Mouse (Mus musculus) lung, adult 18-20 months (tissue): ENCODE data around the gene Shc1.

Experiments
- DNase-seq, 2 experiments: peaks; one replicate each; pipeline ENCODE4 v3.0.0; 2022; ENCODE audit warnings: mixed read lengths in 2 of 2

Shc1 gene

GRCm38 (mm10) chr3:89390699-89391662 lies 27.3 kb upstream of the Shc1 start:
- peak in 1 of 2 experiments; percentile 45 for DNase-seq

- peak; percentile 70 to 80 for DNase-seq
Observed at GRCm38 (mm10) chr3:89391663-89392511, 26.4 kb upstream of the Shc1 start.

- peak; percentile 59 to 64 for DNase-seq
Observed at GRCm38 (mm10) chr3:89392871-89393311, 25.4 kb upstream of the Shc1 start.

GRCm38 (mm10) chr3:89393605-89394004 lies 24.6 kb upstream of the Shc1 start:
- peak; percentile 99 to 100 for DNase-seq

- DNase-seq = peak; percentile 90 to 94
Observed at GRCm38 (mm10) chr3:89394006-89394893, 24.0 kb upstream of the Shc1 start, which contains the start of gene Zbtb7b. TSS of gene Zbtb7b (minus strand) at chr3:89394776.

GRCm38 (mm10) chr3:89394894-89395256 lies 23.4 kb upstream of the Shc1 start:
- peak; percentile 89 to 90 for DNase-seq

GRCm38 (mm10) chr3:89395419-89395805 lies 22.8 kb upstream of the Shc1 start:
- DNase-seq = no peak

- peak; percentile 74 to 77 for DNase-seq
Observed at GRCm38 (mm10) chr3:89395806-89396653, 22.2 kb upstream of the Shc1 start.

- no peak for DNase-seq
Observed at GRCm38 (mm10) chr3:89396654-89397005, 21.6 kb upstream of the Shc1 start.

- DNase-seq = no peak
Observed at GRCm38 (mm10) chr3:89401329-89401728, 16.9 kb upstream of the Shc1 start.

GRCm38 (mm10) chr3:89402693-89403092 lies 15.6 kb upstream of the Shc1 start, which contains the start of gene Lenep:
TSS of gene Lenep (minus strand) at chr3:89402793.
- DNase-seq = no peak

GRCm38 (mm10) chr3:89406887-89407286 lies 11.4 kb upstream of the Shc1 start:
- no peak for DNase-seq

GRCm38 (mm10) chr3:89408448-89408847 lies 9.8 kb upstream of the Shc1 start:
- no peak for DNase-seq

GRCm38 (mm10) chr3:89409701-89410100 lies 8.5 kb upstream of the Shc1 start:
- no peak for DNase-seq

- DNase-seq = no peak
Observed at GRCm38 (mm10) chr3:89410864-89411263, 7.4 kb upstream of the Shc1 start.

- peak; percentile 99 for DNase-seq
Observed at GRCm38 (mm10) chr3:89411490-89412393, 6.5 kb upstream of the Shc1 start, which contains the start of gene Flad1. TSS of gene Flad1 (minus strand) at chr3:89411870.

GRCm38 (mm10) chr3:89416158-89416557 lies 2.1 kb upstream of the Shc1 start:
- DNase-seq = no peak

- no peak for DNase-seq
Observed at GRCm38 (mm10) chr3:89417131-89417530, 1.1 kb upstream of the Shc1 start.

GRCm38 (mm10) chr3:89417840-89418169 lies 438 bp upstream of the Shc1 start:
- DNase-seq = no peak

GRCm38 (mm10) chr3:89418861-89419250 lies 613 bp downstream of the Shc1 start:
- peak; percentile 81 to 90 for DNase-seq
